Mouse (Mus musculus) ES-E14 (cell line): ENCODE measurements around the gene Rab7b.

ENCODE experiments used
- HCFC1 ChIP-seq: IDR thresholded peaks from 2 replicates; pipeline ENCODE4 v1.6.1; 2012; ENCODE audit warnings: low read length, inconsistent platforms, borderline replicate concordance; ENCODE audit not compliant: insufficient read depth
- MAFK ChIP-seq: IDR thresholded peaks from 2 replicates; pipeline ENCODE4 v1.6.1; 2014; ENCODE audit warnings: mild to moderate bottlenecking, low read depth, low read length, inconsistent platforms; ENCODE audit not compliant: insufficient read depth
- ZC3H11A ChIP-seq: IDR thresholded peaks from 2 replicates; pipeline ENCODE4 v1.6.1; 2012; ENCODE audit warnings: low read depth, mild to moderate bottlenecking, inconsistent platforms, low read length, borderline replicate concordance
- ZNF384 ChIP-seq: IDR thresholded peaks from 2 replicates; pipeline ENCODE4 v1.6.1; 2012; ENCODE audit warnings: low read depth, low read length, inconsistent platforms

GRCm38 (mm10) chr1:131721989-131722388 lies 33.5 kb downstream of the Rab7b start:
- TF ChIP-seq ZC3H11A: no peak
- TF ChIP-seq MAFK: no peak
- TF ChIP-seq HCFC1: no peak
- TF ChIP-seq ZNF384: no peak
